Mouse (Mus musculus): ENCODE data around the gene Scml2.
"Not testable (repeated sequence)": the region's sequence is repeated elsewhere in the genome, so short reads cannot be mapped to it uniquely, and the experiment has no call there.

The Scml2 gene

GRCm38 (mm10) chrX:161116893-161117292 lies at the start of gene Scml2:
Scml2 (plus strand) TSS chrX:161117193.
- DNase-seq (ENCODE audit: inconsistent age in 2 of 2, low spot score in 1 of 2): not testable (repeated sequence)

GRCm38 (mm10) chrX:161075576-161075975 lies 41.4 kb upstream of the Scml2 start:
- DNase-seq (ENCODE audit: inconsistent age in 2 of 2, low spot score in 1 of 2): not testable (repeated sequence)

GRCm38 (mm10) chrX:161162314-161163068 lies 45.5 kb downstream of the Scml2 start:
- DNase-seq (ENCODE audit: inconsistent age in 2 of 2, low spot score in 1 of 2): peak; percentile 38 to 80

GRCm38 (mm10) chrX:161163069-161163416 lies 46.0 kb downstream of the Scml2 start:
- DNase-seq (ENCODE audit: inconsistent age in 2 of 2, low spot score in 1 of 2): no peak

- not testable (repeated sequence) for DNase-seq (ENCODE audit: inconsistent age in 2 of 2, low spot score in 1 of 2)
Measured at GRCm38 (mm10) chrX:161287156-161287555, 170.2 kb downstream of the Scml2 start, which contains the start of gene Gm15262. Gm15262 (plus strand) TSS chrX:161287456.

All from adrenal gland, adult (tissue).